Mouse (Mus musculus) brain, adult 10 weeks (tissue): ENCODE measurements around the gene Ift140. TPM values are rescaled to one million over a fixed set of nuclear protein-coding genes. Genes with fewer than 3 reads are reported as not detected.

Source experiments
- polyA plus RNA-seq: library from polyadenylated mRNA; stranded (reverse); fragments of 350-450 nt; fragmentation: Illumina TruSeq; extraction: RNeasy Lipid Tissue Mini Kit (QIAGEN cat#74804); gene quantifications from one replicate; pipeline ENCODE4 v1.2.3, GENCODE M21; 2015; ENCODE audit warnings: low read depth, low replicate concordance

Gene Ift140
- polyA plus RNA-seq: 13.7 TPM

DNA sequence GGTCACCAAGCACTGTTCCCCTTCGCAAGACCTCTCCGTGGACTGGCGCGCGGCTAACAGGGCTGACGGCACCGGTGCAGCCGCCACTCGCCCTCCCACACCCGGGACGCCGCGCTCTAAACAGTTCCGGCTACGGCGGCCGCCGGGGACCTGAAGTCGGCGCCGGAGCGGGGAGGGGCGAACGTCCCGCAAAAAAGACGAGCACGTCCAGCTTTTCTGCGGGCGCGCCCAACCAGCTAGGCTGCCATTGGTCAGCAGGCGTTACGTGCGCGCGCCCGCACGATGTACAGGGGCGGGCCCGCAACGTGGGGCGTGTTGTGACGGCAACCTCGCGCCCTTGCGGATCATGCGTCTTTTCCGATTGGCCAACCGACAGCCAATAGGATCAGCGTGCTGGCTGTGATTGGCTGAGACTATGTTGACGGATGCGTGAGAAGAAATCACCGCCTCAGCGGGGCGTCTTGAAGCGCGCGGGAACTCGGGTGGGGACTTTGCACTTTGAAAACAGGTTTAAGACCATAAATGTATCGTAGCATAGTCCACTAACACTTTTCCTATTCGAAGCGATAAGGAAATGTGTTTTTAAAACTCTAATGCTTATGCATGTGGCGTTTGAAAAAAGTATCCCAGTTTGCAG is at the start of gene Ift140, which contains the start of gene Cramp1l:
Gene Ift140, plus strand, starts transcription at position 431 of the 637 bp plus-strand sequence.
Gene Cramp1l, minus strand, starts transcription at position 134 of the 637 bp plus-strand sequence.

GRCm38 (mm10) chr17:25083444-25083931 is 67.6 kb downstream of the Ift140 start, which contains the start of gene Tmem204:
Tmem204 (minus strand) TSS chr17:25083591.

GRCm38 (mm10) chr17:25115664-25116432 is 100.0 kb downstream of the Ift140 start, which contains the start of gene Telo2:
Telo2 (minus strand) TSS chr17:25115967.

GRCm38 (mm10) chr17:25120406-25120805 is 104.5 kb downstream of the Ift140 start, which contains the start of gene Ptx4:
Ptx4 (plus strand) TSS chr17:25120760.

GRCm38 (mm10) chr17:25133275-25133698 is 117.4 kb downstream of the Ift140 start, which contains the start of gene Clcn7:
Clcn7 (plus strand) TSS chr17:25133391.

Other genes with a start within 250 kb of the Ift140 start
- not detected for gene Meiob, start 211.8 kb upstream of the Ift140 start, polyA plus RNA-seq
- 182 TPM for gene Hagh, start 175.9 kb upstream of the Ift140 start, polyA plus RNA-seq
- gene Fahd1, start 165.7 kb upstream of the Ift140 start, polyA plus RNA-seq: 30.6 TPM
- not detected for gene Igfals, start 150.1 kb upstream of the Ift140 start, polyA plus RNA-seq
- 42.4 TPM for gene Nubp2, start 129.7 kb upstream of the Ift140 start, polyA plus RNA-seq
- gene Spsb3, start 129.4 kb upstream of the Ift140 start, polyA plus RNA-seq: 74.8 TPM
- gene Eme2, start 121.0 kb upstream of the Ift140 start, polyA plus RNA-seq: 29.7 TPM
- 84.8 TPM for gene Mrps34, start 121.0 kb upstream of the Ift140 start, polyA plus RNA-seq
- 78.4 TPM for gene Nme3, start 119.6 kb upstream of the Ift140 start, polyA plus RNA-seq
- gene Mapk8ip3, start 79.1 kb upstream of the Ift140 start, polyA plus RNA-seq: 214 TPM
- gene Jpt2, start 55.4 kb upstream of the Ift140 start, polyA plus RNA-seq: 7.4 TPM
- 11.8 TPM for gene Cramp1l, start 297 bp upstream of the Ift140 start, polyA plus RNA-seq
- 13.5 TPM for gene Tmem204, start 67.5 kb downstream of the Ift140 start, polyA plus RNA-seq
- 26.7 TPM for gene Telo2, start 99.9 kb downstream of the Ift140 start, polyA plus RNA-seq
- not detected for gene Ptx4, start 104.7 kb downstream of the Ift140 start, polyA plus RNA-seq
- gene Clcn7, start 117.3 kb downstream of the Ift140 start, polyA plus RNA-seq: 34.5 TPM
- gene Ccdc154, start 146.4 kb downstream of the Ift140 start, polyA plus RNA-seq: not detected
- not detected for gene Gm38655, start 159.4 kb downstream of the Ift140 start, polyA plus RNA-seq
- gene BC003965, start 168.5 kb downstream of the Ift140 start, polyA plus RNA-seq: 24.5 TPM
- 35.6 TPM for gene Unkl, start 172.3 kb downstream of the Ift140 start, polyA plus RNA-seq
- gene Gnptg, start 224.0 kb downstream of the Ift140 start, polyA plus RNA-seq: 127 TPM
- gene Tsr3, start 224.1 kb downstream of the Ift140 start, polyA plus RNA-seq: 33.2 TPM
- 27.7 TPM for gene Baiap3, start 240.3 kb downstream of the Ift140 start, polyA plus RNA-seq